Mouse (Mus musculus): ENCODE measurements around the gene Ccdc6. TPM values are rescaled to one million over a fixed set of nuclear protein-coding genes. Genes with fewer than 3 reads are reported as not detected.

Ccdc6 gene
- polyA plus RNA-seq, 1 experiment from 2014 or later = 5.8 TPM

Other genes with a start within 250 kb of the Ccdc6 start
- 0.65 and 1.3 TPM in 2 replicates for gene Mrln, start 107.5 kb downstream of the Ccdc6 start, polyA plus RNA-seq (2015; fragmentation: Nextera tagmentation; extraction: Ambion mirVana)
- 0.55 and 0.61 TPM in 2 replicates for gene Slc16a9, start 148.0 kb downstream of the Ccdc6 start, polyA plus RNA-seq (2015; fragmentation: Nextera tagmentation; extraction: Ambion mirVana)

All from liver, embryonic 16.5 days (tissue).